Mouse (Mus musculus): ENCODE data around the gene Ndufs8.

Ndufs8 gene

DNA sequence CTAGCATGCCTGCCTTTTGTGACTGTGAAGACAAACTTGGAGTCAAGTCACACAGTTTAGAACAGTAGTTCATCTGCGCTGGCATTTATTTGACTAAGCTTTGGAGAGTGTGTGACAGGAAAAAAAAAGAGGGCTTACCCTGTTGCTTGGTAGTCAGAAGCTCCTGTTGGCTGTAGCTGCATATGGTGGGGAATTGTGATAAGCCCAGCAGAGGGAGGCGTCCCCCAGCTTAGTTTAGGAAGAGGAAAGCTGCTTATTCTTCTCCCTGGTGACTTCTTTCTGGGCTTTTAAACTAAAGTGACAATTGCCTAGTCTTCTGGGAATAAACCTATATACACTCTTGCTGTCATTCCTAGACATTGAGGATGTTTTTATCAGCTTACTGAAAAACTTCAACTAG, 49.9 kb downstream of the Ndufs8 start:
- in situ Hi-C loops (cut with MboI; ENCODE audit: low sequenced_read_pairs) = no loop called here
